Mouse (Mus musculus): ENCODE measurements around the gene Sprr2i. TPM values are rescaled to one million over a fixed set of nuclear protein-coding genes. Genes with fewer than 3 reads are reported as not detected.

Gene Sprr2i
- not detected for polyA plus RNA-seq (2014; fragmentation: Illumina TruSeq; extraction: RNeasy Lipid Tissue Mini Kit (QIAGEN cat#74804); ENCODE audit: low read depth, low replicate concordance)

DNA sequence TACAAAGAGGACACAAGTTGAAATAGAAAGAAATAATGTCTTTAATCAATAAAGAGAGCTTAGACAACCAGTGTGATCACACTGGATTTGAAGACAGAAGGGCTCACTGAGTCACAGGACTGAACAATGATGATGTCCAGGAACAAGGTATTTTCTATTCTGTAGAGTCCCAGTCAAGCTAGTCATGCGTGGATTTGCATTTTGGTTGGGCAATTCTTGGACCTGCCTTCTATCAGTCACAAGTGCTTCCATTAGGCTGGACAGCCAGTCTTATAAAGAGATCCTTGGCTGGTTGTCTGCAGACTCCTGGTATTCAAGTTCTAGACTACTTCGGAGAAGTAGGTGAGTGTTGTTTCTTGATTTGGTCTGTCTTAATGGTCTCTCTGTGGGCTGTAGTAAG is at the start of gene Sprr2i:
Gene Sprr2i (plus strand): TSS at position 301 of the 400 bp plus-strand sequence.

DNA sequence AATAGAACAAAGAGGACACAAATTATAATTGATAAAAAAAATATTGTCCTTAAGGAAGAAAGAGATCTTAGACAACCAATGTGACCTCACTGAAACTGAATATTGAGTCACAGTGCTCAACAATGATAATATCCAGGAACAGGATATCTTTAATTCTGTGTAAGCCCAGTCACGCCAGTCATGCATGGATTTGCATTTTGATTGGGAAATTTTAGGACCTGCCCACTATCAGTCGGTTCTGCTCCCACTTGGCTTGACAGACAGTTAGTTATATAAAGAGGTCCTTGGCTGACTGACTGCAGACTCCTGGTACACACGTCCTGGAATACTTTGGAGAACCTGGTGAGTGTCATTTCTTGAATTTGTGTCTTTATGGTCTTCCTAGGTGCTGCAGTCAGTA is 42.9 kb upstream of the Sprr2i start, which contains the start of gene Sprr2f:
Gene Sprr2f (plus strand): TSS at position 301 of the 400 bp plus-strand sequence.

DNA sequence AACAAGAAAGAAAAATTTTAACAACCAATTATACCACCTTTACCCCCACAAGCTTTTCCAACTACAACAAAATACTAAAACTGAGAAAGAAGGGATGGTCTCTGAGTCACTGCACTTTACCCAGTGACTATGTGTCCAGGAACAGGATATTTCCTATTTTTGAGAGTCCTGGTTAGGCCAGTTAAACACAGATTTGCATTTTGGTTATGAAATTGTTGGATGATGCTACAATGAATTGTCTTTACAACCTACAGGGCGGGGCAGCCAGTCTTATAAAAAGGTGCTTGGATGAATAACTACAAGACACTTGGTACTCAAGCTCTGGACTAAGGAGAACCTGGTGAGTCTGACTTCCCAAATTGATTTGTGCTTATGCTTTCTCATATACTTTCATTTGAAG is 22.4 kb upstream of the Sprr2i start, which contains the start of gene Sprr2h:
Gene Sprr2h (plus strand): TSS at position 301 of the 400 bp plus-strand sequence.

DNA sequence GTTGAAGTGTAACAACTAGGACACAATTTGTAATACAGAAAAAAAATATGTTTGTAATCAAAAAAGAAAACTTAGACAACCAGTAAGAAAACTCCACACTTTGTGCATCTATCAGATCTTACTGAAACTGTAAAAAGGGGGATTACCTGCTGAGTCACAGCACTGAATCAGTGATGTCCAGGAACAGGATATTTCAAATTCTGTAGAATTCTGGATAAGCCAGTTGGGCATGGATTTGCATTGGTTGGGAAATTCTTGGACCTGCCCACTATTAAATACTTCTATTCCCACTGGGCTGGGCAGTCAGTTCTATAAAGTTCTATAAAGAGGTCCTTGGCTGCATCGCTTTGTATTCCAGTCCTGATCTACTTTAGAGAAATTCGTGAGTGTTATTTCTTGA is 10.0 kb downstream of the Sprr2i start, which contains the start of gene Sprr2j-ps:
Gene Sprr2j-ps (plus strand): TSS at position 301 of the 400 bp plus-strand sequence.

DNA sequence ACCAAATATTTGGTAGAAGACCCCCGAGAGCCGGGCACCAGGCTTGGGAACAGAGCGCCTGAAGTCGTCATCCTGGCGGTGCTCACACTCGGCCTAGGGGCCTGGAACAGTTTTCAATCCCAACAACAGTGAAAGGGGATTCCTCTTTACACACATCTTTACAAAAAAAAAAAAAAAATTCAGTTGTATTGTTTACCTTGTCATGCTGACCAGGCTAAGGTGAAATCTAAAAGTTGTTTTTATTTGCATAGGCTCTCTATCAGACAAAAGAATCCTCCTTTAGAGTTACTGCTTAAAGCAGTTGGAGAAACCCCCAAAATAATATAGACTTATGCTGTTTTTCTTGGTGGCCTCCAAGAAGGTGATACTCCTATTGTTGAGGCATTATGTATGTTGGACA is 21.5 kb downstream of the Sprr2i start, which contains the start of gene Gm9774:
Gene Gm9774 (minus strand): TSS at position 101 of the 400 bp plus-strand sequence.

DNA sequence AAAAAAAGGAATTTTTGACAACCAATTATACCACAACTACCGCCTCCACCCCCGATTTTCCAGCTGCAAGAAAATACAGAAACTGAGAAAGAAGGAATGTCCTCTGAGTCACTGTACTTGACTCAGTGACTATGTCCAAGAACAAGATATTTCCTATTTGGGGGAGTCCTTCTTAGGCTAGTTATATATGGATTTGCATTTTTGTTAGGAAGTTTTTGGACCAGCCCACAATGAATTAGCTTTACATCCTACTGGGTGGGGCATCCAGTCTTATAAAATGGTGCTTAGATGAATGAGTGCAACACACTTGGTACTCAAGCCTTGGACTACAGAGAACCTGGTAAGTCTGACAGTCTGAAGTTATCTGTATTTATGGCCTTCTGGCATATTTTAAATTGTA is 24.5 kb downstream of the Sprr2i start, which contains the start of gene Sprr2k:
Gene Sprr2k (plus strand): TSS at position 301 of the 400 bp plus-strand sequence.

DNA sequence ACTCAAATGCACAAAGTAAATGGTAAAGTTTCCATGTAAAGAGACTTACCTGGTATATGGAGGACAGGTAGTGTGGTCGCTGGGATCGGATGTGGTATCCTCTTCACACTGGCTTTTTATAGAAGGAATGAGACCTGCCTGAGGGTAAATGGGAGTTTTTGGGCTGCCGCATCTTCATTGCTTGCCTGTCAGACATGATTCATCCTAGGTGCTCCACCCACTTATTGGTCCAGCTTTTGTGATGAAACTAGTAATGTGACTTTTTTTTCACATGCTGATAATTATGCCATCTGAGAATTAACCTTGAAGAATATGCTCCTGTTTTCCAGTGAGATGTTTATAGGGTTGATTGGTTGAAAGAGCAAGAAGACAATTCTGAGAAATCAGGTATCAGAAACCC is 30.9 kb downstream of the Sprr2i start, which contains the start of gene Sprr1b:
Gene Sprr1b (minus strand): TSS at position 101 of the 400 bp plus-strand sequence.

DNA sequence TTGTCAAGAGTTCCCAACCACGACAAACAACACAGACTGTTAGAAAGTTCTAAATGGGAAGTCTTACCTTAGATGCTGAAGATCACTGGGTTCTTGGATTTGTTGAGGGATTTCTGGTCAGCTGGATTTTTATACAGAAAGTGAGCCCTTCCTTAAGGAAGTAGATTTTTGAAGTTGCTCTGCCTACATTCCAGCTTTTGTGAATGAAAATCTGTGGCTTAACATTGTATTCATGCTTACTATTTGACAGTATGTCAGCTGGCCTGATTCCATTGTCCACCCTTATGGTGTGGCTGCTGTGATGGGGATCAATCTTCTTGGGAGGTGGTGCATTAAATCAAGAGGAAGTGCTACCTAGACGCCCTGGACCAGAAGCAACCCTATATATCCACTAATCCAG is 50.8 kb downstream of the Sprr2i start, which contains the start of gene Sprr3:
Gene Sprr3 (minus strand): TSS at position 101 of the 400 bp plus-strand sequence.

Other genes with a start within 250 kb of the Sprr2i start
- gene Sprr2a1, start 192.2 kb upstream of the Sprr2i start, polyA plus RNA-seq (2014; fragmentation: Illumina TruSeq; extraction: RNeasy Lipid Tissue Mini Kit (QIAGEN cat#74804); ENCODE audit: low read depth, low replicate concordance), result not detected
- not detected for gene Sprr2a2, start 192.1 kb upstream of the Sprr2i start, polyA plus RNA-seq (2014; fragmentation: Illumina TruSeq; extraction: RNeasy Lipid Tissue Mini Kit (QIAGEN cat#74804); ENCODE audit: low read depth, low replicate concordance)
- gene Sprr2a3, start 122.6 kb upstream of the Sprr2i start, polyA plus RNA-seq (2014; fragmentation: Illumina TruSeq; extraction: RNeasy Lipid Tissue Mini Kit (QIAGEN cat#74804); ENCODE audit: low read depth, low replicate concordance), result not detected
- gene Sprr2b, start 91.4 kb upstream of the Sprr2i start, polyA plus RNA-seq (2014; fragmentation: Illumina TruSeq; extraction: RNeasy Lipid Tissue Mini Kit (QIAGEN cat#74804); ENCODE audit: low read depth, low replicate concordance), result not detected
- not detected for gene Sprr2d, start 68.9 kb upstream of the Sprr2i start, polyA plus RNA-seq (2014; fragmentation: Illumina TruSeq; extraction: RNeasy Lipid Tissue Mini Kit (QIAGEN cat#74804); ENCODE audit: low read depth, low replicate concordance)
- not detected for gene Sprr2e, start 55.8 kb upstream of the Sprr2i start, polyA plus RNA-seq (2014; fragmentation: Illumina TruSeq; extraction: RNeasy Lipid Tissue Mini Kit (QIAGEN cat#74804); ENCODE audit: low read depth, low replicate concordance)
- gene Sprr2f, start 42.8 kb upstream of the Sprr2i start, polyA plus RNA-seq (2014; fragmentation: Illumina TruSeq; extraction: RNeasy Lipid Tissue Mini Kit (QIAGEN cat#74804); ENCODE audit: low read depth, low replicate concordance), result not detected
- gene Sprr2h, start 22.3 kb upstream of the Sprr2i start, polyA plus RNA-seq (2014; fragmentation: Illumina TruSeq; extraction: RNeasy Lipid Tissue Mini Kit (QIAGEN cat#74804); ENCODE audit: low read depth, low replicate concordance), result not detected
- gene Sprr2j-ps, start 10.1 kb downstream of the Sprr2i start, polyA plus RNA-seq (2014; fragmentation: Illumina TruSeq; extraction: RNeasy Lipid Tissue Mini Kit (QIAGEN cat#74804); ENCODE audit: low read depth, low replicate concordance), result not detected
- 5.1 TPM for gene Gm9774, start 21.4 kb downstream of the Sprr2i start, polyA plus RNA-seq (2014; fragmentation: Illumina TruSeq; extraction: RNeasy Lipid Tissue Mini Kit (QIAGEN cat#74804); ENCODE audit: low read depth, low replicate concordance)
- not detected for gene Sprr2k, start 24.6 kb downstream of the Sprr2i start, polyA plus RNA-seq (2014; fragmentation: Illumina TruSeq; extraction: RNeasy Lipid Tissue Mini Kit (QIAGEN cat#74804); ENCODE audit: low read depth, low replicate concordance)
- gene Sprr1b, start 30.8 kb downstream of the Sprr2i start, polyA plus RNA-seq (2014; fragmentation: Illumina TruSeq; extraction: RNeasy Lipid Tissue Mini Kit (QIAGEN cat#74804); ENCODE audit: low read depth, low replicate concordance), result not detected
- not detected for gene Sprr3, start 50.7 kb downstream of the Sprr2i start, polyA plus RNA-seq (2014; fragmentation: Illumina TruSeq; extraction: RNeasy Lipid Tissue Mini Kit (QIAGEN cat#74804); ENCODE audit: low read depth, low replicate concordance)
- not detected for gene Sprr1a, start 77.9 kb downstream of the Sprr2i start, polyA plus RNA-seq (2014; fragmentation: Illumina TruSeq; extraction: RNeasy Lipid Tissue Mini Kit (QIAGEN cat#74804); ENCODE audit: low read depth, low replicate concordance)
- not detected for gene Sprr4, start 92.5 kb downstream of the Sprr2i start, polyA plus RNA-seq (2014; fragmentation: Illumina TruSeq; extraction: RNeasy Lipid Tissue Mini Kit (QIAGEN cat#74804); ENCODE audit: low read depth, low replicate concordance)
- gene 2310046K23Rik, start 126.5 kb downstream of the Sprr2i start, polyA plus RNA-seq (2014; fragmentation: Illumina TruSeq; extraction: RNeasy Lipid Tissue Mini Kit (QIAGEN cat#74804); ENCODE audit: low read depth, low replicate concordance), result not detected
- gene Ivl, start 165.7 kb downstream of the Sprr2i start, polyA plus RNA-seq (2014; fragmentation: Illumina TruSeq; extraction: RNeasy Lipid Tissue Mini Kit (QIAGEN cat#74804); ENCODE audit: low read depth, low replicate concordance), result not detected
- not detected for gene Smcp, start 181.0 kb downstream of the Sprr2i start, polyA plus RNA-seq (2014; fragmentation: Illumina TruSeq; extraction: RNeasy Lipid Tissue Mini Kit (QIAGEN cat#74804); ENCODE audit: low read depth, low replicate concordance)
- gene 2210017I01Rik, start 199.5 kb downstream of the Sprr2i start, polyA plus RNA-seq (2014; fragmentation: Illumina TruSeq; extraction: RNeasy Lipid Tissue Mini Kit (QIAGEN cat#74804); ENCODE audit: low read depth, low replicate concordance), result not detected
- gene Lce6a, start 213.7 kb downstream of the Sprr2i start, polyA plus RNA-seq (2014; fragmentation: Illumina TruSeq; extraction: RNeasy Lipid Tissue Mini Kit (QIAGEN cat#74804); ENCODE audit: low read depth, low replicate concordance), result not detected
- gene Lce1a1, start 240.3 kb downstream of the Sprr2i start, polyA plus RNA-seq (2014; fragmentation: Illumina TruSeq; extraction: RNeasy Lipid Tissue Mini Kit (QIAGEN cat#74804); ENCODE audit: low read depth, low replicate concordance), result not detected
- gene Lce1b, start 248.9 kb downstream of the Sprr2i start, polyA plus RNA-seq (2014; fragmentation: Illumina TruSeq; extraction: RNeasy Lipid Tissue Mini Kit (QIAGEN cat#74804); ENCODE audit: low read depth, low replicate concordance), result not detected

All from liver, adult 10 weeks (tissue).